Mouse (Mus musculus) testis, postnatal 10 days (tissue): ENCODE measurements around the gene Olfr447.

ENCODE experiments used
- DNase-seq: peaks from one replicate; pipeline ENCODE4 v3.0.0; 2021; ENCODE audit warnings: low spot score

The Olfr447 gene

GRCm38 (mm10) chr6:42908578-42908977 lies at the start of gene Olfr447:
Gene Olfr447 (plus strand): TSS chr6:42908878.
- DNase-seq, result no peak

- no peak for DNase-seq
Measured at GRCm38 (mm10) chr6:42860222-42860819, 48.4 kb upstream of the Olfr447 start.

- no peak for DNase-seq
Measured at GRCm38 (mm10) chr6:42869695-42870094, 39.0 kb upstream of the Olfr447 start.

- no peak for DNase-seq
Measured at GRCm38 (mm10) chr6:42876323-42876722, 32.4 kb upstream of the Olfr447 start.

GRCm38 (mm10) chr6:42890141-42890540 lies 18.5 kb upstream of the Olfr447 start, which contains the start of gene Olfr448:
Gene Olfr448 (plus strand): TSS chr6:42890441.
- DNase-seq, result no peak

- no peak for DNase-seq
Measured at GRCm38 (mm10) chr6:42900345-42900744, 8.3 kb upstream of the Olfr447 start.

- no peak for DNase-seq
Measured at GRCm38 (mm10) chr6:42921077-42921476, 12.4 kb downstream of the Olfr447 start, which contains the start of gene Olfr446. Gene Olfr446 (plus strand): TSS chr6:42921377.

- no peak for DNase-seq
Measured at GRCm38 (mm10) chr6:42948767-42949166, 40.1 kb downstream of the Olfr447 start, which contains the start of gene Olfr444. Gene Olfr444 (plus strand): TSS chr6:42949067.
